ENCODE assay signal across 12 mouse cellular contexts in the genomic region with DNA sequence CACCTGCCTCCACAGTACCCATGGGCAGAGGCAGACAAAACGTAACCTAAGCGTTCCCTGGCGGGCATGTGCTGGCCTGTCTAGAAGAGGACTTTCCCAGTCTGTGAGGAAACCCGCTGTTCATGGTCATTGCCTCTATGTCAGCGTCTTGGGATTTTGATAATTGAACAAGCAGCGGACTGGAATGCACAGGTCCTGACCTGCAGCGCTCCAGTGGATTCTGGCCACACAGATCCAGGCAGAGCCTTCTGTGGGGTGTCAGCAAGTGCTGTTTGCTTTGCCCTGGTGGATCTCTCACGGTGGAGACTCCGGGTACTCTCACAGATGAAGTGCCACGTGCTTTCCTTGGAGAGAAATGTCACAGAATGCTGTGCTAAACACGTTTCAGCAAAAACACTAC. TPM values are rescaled to one million over a fixed set of nuclear protein-coding genes. Genes with fewer than 3 reads are reported as not detected.
A peak's percentile ranks its signal among the peaks of the same experiment; 100 is the strongest.
DNase-seq lines count a peak whose midpoint lies in the region; ATAC-seq lines count a peak whose summit lies in the region.
"Had no signal": no experiment of that assay in that cellular context is flagged by ENCODE, and none has a peak within 500 bp of the region (broad histone marks: within the 10 kb centered on the region; RNA-seq: fewer than 3 reads in every experiment).

No protein-coding gene starts in this region.

- no peak overlapping the region for H3K9ac ChIP-seq in midbrain, embryonic 11.5 days (ENCODE audit: low read length)
- no peak overlapping the region for H3K9ac ChIP-seq in midbrain, embryonic 15.5 days
- no peak overlapping the region for H3K9ac ChIP-seq in embryonic facial prominence, embryonic 12.5 days
- H3K9ac ChIP-seq: heart, embryonic 15.5 days; lung, embryonic 14.5 days had no signal

- H3K4me1 ChIP-seq in midbrain, embryonic 11.5 days (ENCODE audit: control insufficient read depth, insufficient read depth, low read length) = peaks cover 7% of the 10 kb centered on the region; the same call in 1 of the 2 replicates
- H3K4me1 ChIP-seq in midbrain, embryonic 15.5 days = no peaks in the 10 kb centered on the region
- H3K4me1 ChIP-seq in embryonic facial prominence, embryonic 12.5 days = peaks cover 11% of the 10 kb centered on the region

- no peaks in the 10 kb centered on the region for H3K36me3 ChIP-seq in midbrain, embryonic 11.5 days (ENCODE audit: control insufficient read depth, insufficient read depth, low read length)
- H3K36me3 ChIP-seq in midbrain, embryonic 15.5 days (replicated peaks) = no peaks in the 10 kb centered on the region
- no peaks in the 10 kb centered on the region for H3K36me3 ChIP-seq in embryonic facial prominence, embryonic 12.5 days
- H3K36me3 ChIP-seq: heart, embryonic 15.5 days had no signal

- peak; percentile 83 for DNase-seq in midbrain, embryonic 11.5 days (ENCODE audit: low spot score, missing footprints)
- peak; percentile 30 to 43 for DNase-seq in kidney, postnatal 36 days
- no peak for DNase-seq in gastrocnemius, postnatal 10 days
- DNase-seq in gastrocnemius, adult 8-10 months (ENCODE audit: low spot score in 2 of 2) = no peak
- DNase-seq: adrenal gland, adult 8-10 months; lung, embryonic 14.5 days; right cerebral cortex, postnatal 4 days had no signal

- H3K4me2 ChIP-seq in midbrain, embryonic 11.5 days = no peak overlapping the region
- H3K4me2 ChIP-seq in midbrain, embryonic 15.5 days = no peak overlapping the region
- H3K4me2 ChIP-seq in embryonic facial prominence, embryonic 12.5 days (replicated peaks) = no peak overlapping the region
- H3K4me2 ChIP-seq: heart, embryonic 15.5 days; lung, embryonic 14.5 days had no signal

- no peaks in the 10 kb centered on the region for H3K9me3 ChIP-seq in midbrain, embryonic 11.5 days (ENCODE audit: control insufficient read depth, low read length)
- no peaks in the 10 kb centered on the region for H3K9me3 ChIP-seq in midbrain, embryonic 15.5 days
- H3K9me3 ChIP-seq in embryonic facial prominence, embryonic 12.5 days = no peaks in the 10 kb centered on the region
- H3K9me3 ChIP-seq: heart, embryonic 15.5 days had no signal

- ATAC-seq in midbrain, embryonic 11.5 days (ENCODE audit: low FRiP score) = 0 out of 2 replicates have a peak, but pooled peaks have one; percentile 33
- ATAC-seq in midbrain, embryonic 15.5 days (replicated peaks) = no peak
- ATAC-seq in embryonic facial prominence, embryonic 12.5 days (ENCODE audit: insufficient number of reproducible peaks, insufficient read depth, low FRiP score, low TSS enrichment) = 0 out of 2 replicates have a peak, but pooled peaks have one; percentile 60
- ATAC-seq in granulocyte monocyte progenitor cell, adult 5-6 weeks (replicated peaks; ENCODE audit: poor library complexity, severe bottlenecking) = no peak
- ATAC-seq: intestine, embryonic 16.5 days had no signal

- no peak overlapping the region for H3K4me3 ChIP-seq in midbrain, embryonic 11.5 days (ENCODE audit: low read depth, low read length)
- no peak overlapping the region for H3K4me3 ChIP-seq in midbrain, embryonic 15.5 days
- no peak overlapping the region for H3K4me3 ChIP-seq in embryonic facial prominence, embryonic 12.5 days
- H3K4me3 ChIP-seq: heart, embryonic 15.5 days had no signal

- WGBS in midbrain, embryonic 11.5 days = 50% methylated on average over 11 of the region's 11 CpGs
- 52% methylated on average over 11 of the region's 11 CpGs for WGBS in midbrain, embryonic 15.5 days
- 19% methylated on average over 11 of the region's 11 CpGs for WGBS in embryonic facial prominence, embryonic 12.5 days

- no peak overlapping the region for H3K27ac ChIP-seq in midbrain, embryonic 11.5 days (ENCODE audit: low read depth, low read length)
- H3K27ac ChIP-seq in midbrain, embryonic 15.5 days = no peak overlapping the region
- no peak overlapping the region for H3K27ac ChIP-seq in embryonic facial prominence, embryonic 12.5 days
- H3K27ac ChIP-seq: heart, embryonic 15.5 days had no signal

- H3K27me3 ChIP-seq in midbrain, embryonic 11.5 days (ENCODE audit: control insufficient read depth, insufficient read depth, low read length) = no peaks in the 10 kb centered on the region
- no peaks in the 10 kb centered on the region for H3K27me3 ChIP-seq in midbrain, embryonic 15.5 days (replicated peaks)
- H3K27me3 ChIP-seq in embryonic facial prominence, embryonic 12.5 days = no peaks in the 10 kb centered on the region
- H3K27me3 ChIP-seq: heart, embryonic 15.5 days had no signal

RNA-seq across cellular contexts. Expression of a gene that starts 26.4 kb away (rescaled TPM):
- polyA plus RNA-seq in midbrain, embryonic 11.5 days (2014; fragmentation: Nextera tagmentation; extraction: Ambion mirVana) = 2.3 and 2.6 TPM in 2 replicates
- polyA plus RNA-seq in midbrain, embryonic 15.5 days (2015; fragmentation: Nextera tagmentation; extraction: Ambion mirVana) = 2.6 and 2.7 TPM in 2 replicates
- polyA plus RNA-seq in embryonic facial prominence, embryonic 12.5 days (2016; fragmentation: Nextera tagmentation; extraction: Ambion mirVana) = 5.4 and 6.3 TPM in 2 replicates
- not detected in 2 replicates for total RNA-seq in granulocyte monocyte progenitor cell, adult 5-6 weeks (2014; fragmentation: Nextera tagmentation)
- total RNA-seq in granulocyte monocyte progenitor cell, adult 5-6 weeks (2017) = 0.17 TPM in 1 of 2 replicates, not detected in the other
- 10 to 100 TPM; 49.3 to 59.3 TPM for total RNA-seq in gastrocnemius, postnatal 10 days (2021)
- total RNA-seq in gastrocnemius, adult 8-10 months (2022) = 1 to 10 TPM; 4.5 to 6.3 (median 5.4) TPM

Comparison
In these comparisons a context has a peak if more than half of its experiments do, and no peak if none do; other contexts are left out.
1. ATAC-seq: peak in midbrain, embryonic 11.5 days (single experiment) and embryonic facial prominence, embryonic 12.5 days (single experiment); none in midbrain, embryonic 15.5 days (single experiment) and granulocyte monocyte progenitor cell, adult 5-6 weeks (single experiment).
2. RNA of a gene that starts 26.4 kb away (total RNA-seq): 49.3 to 59.3 TPM in gastrocnemius, postnatal 10 days; 4.5 to 6.3 TPM in gastrocnemius, adult 8-10 months and 0.17 TPM in granulocyte monocyte progenitor cell, adult 5-6 weeks; every median in the first group is over 4 times any median in the second.
3. DNase-seq: peak in midbrain, embryonic 11.5 days (single experiment) and kidney, postnatal 36 days (2 of 2); none in gastrocnemius, postnatal 10 days (single experiment) and gastrocnemius, adult 8-10 months (0 of 2).